Mouse (Mus musculus) kidney, embryonic 14.5 days (tissue): Measurements from ENCODE around the gene Adra1b. TPM values are rescaled to one million over a fixed set of nuclear protein-coding genes. Genes with fewer than 3 reads are reported as not detected.

Source experiments
- ATAC-seq: fragments of 200-750 bp; cut with Nextera tagmentation; 2 replicates; pipeline ENCODE4 v1.8.0; 2017; ENCODE audit warnings: moderate number of reproducible peaks, mild to moderate bottlenecking, moderate TSS enrichment, moderate library complexity; ENCODE audit not compliant: low FRiP score, low TSS enrichment
- H3K27ac ChIP-seq: fragments of 300-500 bp; sonication (generic); 2 replicates; pipeline ENCODE4 v1.5.1; 2014; ENCODE audit warnings: low read depth, mild to moderate bottlenecking, low read length, moderate library complexity, mixed read lengths
- H3K27me3 ChIP-seq: fragments of 300-500 bp; sonication (generic); 2 replicates; pipeline ENCODE4 v1.6.1; 2014; ENCODE audit warnings: mild to moderate bottlenecking, low read length; ENCODE audit not compliant: control insufficient read depth, insufficient read depth
- H3K36me3 ChIP-seq: fragments of 300-500 bp; sonication (generic); 2 replicates; pipeline ENCODE4 v1.6.1; 2014; ENCODE audit warnings: low read length, mixed read lengths; ENCODE audit not compliant: control insufficient read depth, insufficient read depth
- H3K4me1 ChIP-seq: fragments of 300-500 bp; sonication (generic); 2 replicates; pipeline ENCODE4 v1.6.1; 2014; ENCODE audit warnings: low read length, mixed read lengths; ENCODE audit not compliant: control insufficient read depth, insufficient read depth
- H3K4me2 ChIP-seq: fragments of 300-500 bp; sonication (generic); replicated peaks from 2 replicates; pipeline ENCODE4 v1.6.1; 2014; ENCODE audit warnings: low read depth, mild to moderate bottlenecking, low read length
- H3K4me3 ChIP-seq: fragments of 300-500 bp; sonication (generic); 2 replicates; pipeline ENCODE4 v1.5.1; 2014; ENCODE audit warnings: mild to moderate bottlenecking, low read length
- H3K9ac ChIP-seq: fragments of 300-500 bp; sonication (generic); 2 replicates; pipeline ENCODE4 v1.6.1; 2014; ENCODE audit warnings: low read depth, mild to moderate bottlenecking, low read length, moderate library complexity
- H3K9me3 ChIP-seq: fragments of 300-500 bp; sonication (generic); 2 replicates; pipeline ENCODE4 v1.6.1; 2016; ENCODE audit warnings: low read length; ENCODE audit not compliant: control insufficient read depth
- WGBS: fragments of 180-500 bp; shearing (Covaris S2); extraction: QIAGEN DNeasy Blood & Tissue Kit; methylation state at CpG from one replicate; pipeline ENCODE4 v1.1.7; 2014; 5-methylcytosine and 5-hydroxymethylcytosine counted together
- polyA plus RNA-seq: library from polyadenylated mRNA; unstranded; fragments of >200 nt; fragmentation: Nextera tagmentation; extraction: Ambion mirVana; gene quantifications from 2 replicates; pipeline ENCODE4 v1.2.1, GENCODE M21; 2014

The Adra1b gene
- polyA plus RNA-seq, 1 experiment from 2014 or later: 0.73 TPM

GRCm38 (mm10) chr11:43912136-43912888, 11.3 kb upstream of the Adra1b start:
- Histone ChIP-seq H3K36me3 (no peaks in the 10 kb centered on the region), H3K9me3 (no peaks in the 10 kb centered on the region), H3K27me3 (no peaks in the 10 kb centered on the region), H3K4me2 (no peak overlapping the region), H3K4me3 (no peak overlapping the region), H3K9ac (no peak overlapping the region), H3K4me1 (no peaks in the 10 kb centered on the region), H3K27ac (no peak overlapping the region)
- 89% methylated on average over 16 of the region's 16 CpGs for WGBS
- ATAC-seq: no peak

- Histone ChIP-seq H3K4me3 (no peak overlapping the region), H3K36me3 (no peaks in the 10 kb centered on the region), H3K9me3 (no peaks in the 10 kb centered on the region), H3K27ac (no peak overlapping the region), H3K9ac (no peak overlapping the region), H3K4me2 (no peak overlapping the region), H3K4me1 (no peaks in the 10 kb centered on the region), H3K27me3 (no peaks in the 10 kb centered on the region)
- no peak for ATAC-seq
- WGBS: 66% methylated on average over 6 of the region's 6 CpGs
These were observed 10.6 kb upstream of the Adra1b start for GRCm38 (mm10) chr11:43911646-43912045.

DNA sequence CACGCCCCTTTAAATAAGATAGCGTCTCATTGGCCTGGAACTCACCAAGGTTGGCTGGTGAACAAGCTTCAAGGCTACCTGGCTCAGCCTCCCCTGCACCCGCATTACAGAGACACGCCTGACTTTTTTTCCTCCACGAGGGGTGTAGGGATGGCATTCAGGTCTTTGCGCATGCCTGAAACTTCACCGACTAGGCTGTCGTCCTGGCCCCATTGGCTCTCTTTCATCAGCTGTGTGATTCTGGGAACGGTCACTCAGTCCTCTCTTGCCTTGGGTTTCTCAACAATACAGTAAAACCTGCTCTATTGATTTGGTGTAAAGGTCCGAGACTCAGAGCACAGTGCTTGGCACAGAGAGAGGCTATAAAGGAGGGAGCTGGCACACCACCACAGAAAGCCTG, 2.3 kb upstream of the Adra1b start:
- Histone ChIP-seq H3K9me3 (no peaks in the 10 kb centered on the region), H3K4me2 (no peak overlapping the region), H3K27ac (no peak overlapping the region), H3K27me3 (no peaks in the 10 kb centered on the region), H3K4me3 (no peak overlapping the region), H3K36me3 (no peaks in the 10 kb centered on the region), H3K4me1 (no peaks in the 10 kb centered on the region), H3K9ac (no peak overlapping the region)
- no peak for ATAC-seq
- WGBS: 88% methylated on average over 10 of the region's 10 CpGs

- no peak overlapping the region for H3K4me3 ChIP-seq
- no peaks in the 10 kb centered on the region for H3K36me3 ChIP-seq
- H3K27me3 ChIP-seq: no peaks in the 10 kb centered on the region
- WGBS: 81% methylated on average over 2 of the region's 2 CpGs
- H3K4me2 ChIP-seq: no peak overlapping the region
- no peak overlapping the region for H3K9ac ChIP-seq
- no peaks in the 10 kb centered on the region for H3K4me1 ChIP-seq
- ATAC-seq: no peak
- no peaks in the 10 kb centered on the region for H3K9me3 ChIP-seq
- no peak overlapping the region for H3K27ac ChIP-seq
These were observed 1.3 kb downstream of the Adra1b start for GRCm38 (mm10) chr11:43899696-43900095.

GRCm38 (mm10) chr11:43895323-43895722, 5.7 kb downstream of the Adra1b start:
- H3K4me1 ChIP-seq: no peaks in the 10 kb centered on the region
- H3K9ac ChIP-seq: no peak overlapping the region
- no peaks in the 10 kb centered on the region for H3K27me3 ChIP-seq
- 84% methylated on average over 2 of the region's 2 CpGs for WGBS
- no peak overlapping the region for H3K27ac ChIP-seq
- no peak overlapping the region for H3K4me2 ChIP-seq
- no peaks in the 10 kb centered on the region for H3K9me3 ChIP-seq
- no peaks in the 10 kb centered on the region for H3K36me3 ChIP-seq
- H3K4me3 ChIP-seq: no peak overlapping the region
- ATAC-seq: no peak

DNA sequence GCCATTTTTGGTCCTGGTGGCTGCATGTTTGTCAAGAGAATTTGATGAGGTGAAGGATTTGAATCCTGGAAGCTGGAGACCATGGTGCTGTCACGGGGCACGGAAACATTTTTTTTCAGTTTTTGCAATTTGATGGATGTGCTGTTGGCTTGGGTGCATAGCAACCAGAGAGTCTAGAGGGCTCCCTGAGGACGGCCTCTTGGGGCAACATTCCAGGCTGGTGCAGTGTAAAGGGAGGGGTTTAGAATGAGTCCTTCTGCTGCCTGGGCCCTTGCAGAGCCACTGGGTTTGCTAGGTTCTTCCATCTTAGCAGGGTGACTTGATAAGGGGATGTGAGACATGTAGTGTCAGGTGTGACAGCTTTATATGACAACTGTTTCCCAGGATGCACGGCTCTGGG, 8.5 kb downstream of the Adra1b start:
- H3K4me2 ChIP-seq: no peak overlapping the region
- H3K27ac ChIP-seq: no peak overlapping the region
- no peaks in the 10 kb centered on the region for H3K4me1 ChIP-seq
- no peak for ATAC-seq
- H3K36me3 ChIP-seq: no peaks in the 10 kb centered on the region
- H3K9ac ChIP-seq: no peak overlapping the region
- WGBS: 83% methylated on average over 4 of the region's 4 CpGs
- H3K4me3 ChIP-seq: no peak overlapping the region
- no peaks in the 10 kb centered on the region for H3K27me3 ChIP-seq
- H3K9me3 ChIP-seq: no peaks in the 10 kb centered on the region

GRCm38 (mm10) chr11:43891457-43891856, 9.6 kb downstream of the Adra1b start:
- Histone ChIP-seq H3K9me3 (no peaks in the 10 kb centered on the region), H3K4me3 (no peak overlapping the region), H3K27me3 (no peaks in the 10 kb centered on the region), H3K27ac (no peak overlapping the region), H3K9ac (no peak overlapping the region), H3K36me3 (no peaks in the 10 kb centered on the region), H3K4me2 (no peak overlapping the region), H3K4me1 (no peaks in the 10 kb centered on the region)
- ATAC-seq: no peak
- 83% methylated on average over 3 of the region's 3 CpGs for WGBS

DNA sequence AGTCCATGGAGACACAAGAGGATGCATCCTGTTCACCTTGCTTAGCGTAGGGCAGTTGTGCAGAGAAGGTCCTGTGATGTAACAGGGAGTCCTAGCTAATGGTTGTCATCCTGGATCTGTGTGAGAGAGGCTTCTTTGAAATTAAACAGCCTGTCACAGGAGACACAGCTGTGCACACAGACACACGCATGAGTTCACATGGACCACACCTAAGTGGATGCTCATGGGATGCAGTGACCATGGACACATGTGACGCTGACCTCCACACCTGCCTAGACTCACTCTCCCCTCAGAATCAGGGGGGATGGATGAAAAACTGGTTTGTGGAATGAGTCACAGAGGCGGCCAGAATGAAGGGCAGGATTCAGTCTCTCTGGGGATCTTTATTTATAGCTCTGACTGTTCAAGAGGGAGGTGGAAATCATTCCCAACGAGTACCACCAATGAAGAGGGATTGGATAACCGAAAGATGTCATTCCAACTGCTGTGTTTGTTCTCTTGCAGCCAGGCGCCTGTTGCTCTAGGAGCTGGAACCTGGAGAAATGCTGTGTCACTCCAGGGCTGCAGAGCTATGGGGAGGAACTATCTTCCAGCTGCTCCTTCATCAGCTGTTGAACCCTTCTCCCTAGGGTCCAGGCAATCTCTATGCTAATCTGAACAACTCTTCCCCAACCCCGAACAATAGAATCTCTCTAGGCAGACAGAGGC, 11.6 kb downstream of the Adra1b start:
- Histone ChIP-seq H3K36me3 (no peaks in the 10 kb centered on the region), H3K27ac (no peak overlapping the region), H3K9ac (no peak overlapping the region), H3K9me3 (no peaks in the 10 kb centered on the region), H3K4me1 (no peaks in the 10 kb centered on the region), H3K4me2 (no peak overlapping the region), H3K27me3 (no peaks in the 10 kb centered on the region), H3K4me3 (no peak overlapping the region)
- WGBS: 65% methylated on average over 8 of the region's 8 CpGs
- no peak for ATAC-seq

DNA sequence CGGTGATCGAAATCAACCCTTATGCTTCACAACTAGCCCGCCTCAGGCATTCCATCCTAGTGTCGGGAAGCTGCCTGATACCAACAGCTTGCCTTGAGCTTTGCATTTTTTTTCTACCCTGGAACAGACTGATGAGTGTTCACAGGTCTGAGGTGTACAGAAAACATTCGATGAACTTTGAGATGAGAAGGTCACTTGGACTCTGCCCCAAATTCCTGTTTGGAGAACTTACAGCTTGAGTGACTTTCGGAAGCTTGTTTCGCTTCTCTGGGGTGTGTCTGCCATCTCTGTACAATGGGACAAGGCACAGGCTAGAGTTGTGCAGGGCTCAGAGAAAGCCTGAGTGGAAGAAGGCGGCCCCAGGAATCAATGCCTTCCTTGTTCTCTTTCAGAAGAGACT, 12.3 kb downstream of the Adra1b start:
- no peaks in the 10 kb centered on the region for H3K36me3 ChIP-seq
- 91% methylated on average over 8 of the region's 8 CpGs for WGBS
- no peaks in the 10 kb centered on the region for H3K27me3 ChIP-seq
- no peaks in the 10 kb centered on the region for H3K9me3 ChIP-seq
- no peak overlapping the region for H3K9ac ChIP-seq
- no peaks in the 10 kb centered on the region for H3K4me1 ChIP-seq
- no peak overlapping the region for H3K27ac ChIP-seq
- no peak overlapping the region for H3K4me2 ChIP-seq
- no peak for ATAC-seq
- H3K4me3 ChIP-seq: no peak overlapping the region
